In genomic region chr6:22794755-22795154, GRCm38 (mm10) we compare ENCODE assay signal across 14 mouse cellular contexts.
DNase-seq lines count a peak whose midpoint lies in the region; ATAC-seq and TF ChIP-seq lines count a peak whose summit lies in the region.
"Had no signal": no experiment of that assay in that cellular context is flagged by ENCODE, and none has a peak within 500 bp of the region (broad histone marks: within the 10 kb centered on the region; RNA-seq: fewer than 3 reads in every experiment).

No protein-coding gene starts in this region.

- H3K9me3 ChIP-seq in forebrain, embryonic 10.5 days = no peaks in the 10 kb centered on the region
- H3K9me3 ChIP-seq in hindbrain, embryonic 14.5 days (ENCODE audit: control insufficient read depth, low read length) = no peaks in the 10 kb centered on the region
- H3K9me3 ChIP-seq in midbrain, postnatal 0 days (ENCODE audit: low read length) = no peaks in the 10 kb centered on the region
- no peaks in the 10 kb centered on the region for H3K9me3 ChIP-seq in liver, embryonic 12.5 days (replicated peaks)
- H3K9me3 ChIP-seq: G1E; heart, embryonic 13.5 days had no signal

- H3K36me3 ChIP-seq in forebrain, embryonic 10.5 days (replicated peaks) = no peaks in the 10 kb centered on the region
- H3K36me3 ChIP-seq in hindbrain, embryonic 14.5 days (replicated peaks; ENCODE audit: control insufficient read depth, insufficient read depth) = no peaks in the 10 kb centered on the region
- H3K36me3 ChIP-seq in midbrain, postnatal 0 days (ENCODE audit: insufficient read depth, low read length) = no peaks in the 10 kb centered on the region
- H3K36me3 ChIP-seq in liver, embryonic 12.5 days = no peaks in the 10 kb centered on the region
- H3K36me3 ChIP-seq: G1E; heart, embryonic 13.5 days had no signal

- H3K9ac ChIP-seq in hindbrain, embryonic 14.5 days = peak overlapping the region; percentile 37
- H3K9ac ChIP-seq in midbrain, postnatal 0 days (replicated peaks; ENCODE audit: low read length, poor library complexity, severe bottlenecking) = no peak overlapping the region; the same call in 1 of the 2 replicates
- H3K9ac ChIP-seq in liver, embryonic 12.5 days = no peak overlapping the region
- H3K9ac ChIP-seq: heart, embryonic 13.5 days; liver, embryonic 14.5 days had no signal

- peak overlapping the region; percentile 32 for H3K4me2 ChIP-seq in hindbrain, embryonic 14.5 days (replicated peaks)
- H3K4me2 ChIP-seq in midbrain, postnatal 0 days (ENCODE audit: low read depth, low read length, poor library complexity, severe bottlenecking) = peak overlapping the region; percentile 26
- H3K4me2 ChIP-seq in liver, embryonic 12.5 days = no peak overlapping the region
- H3K4me2 ChIP-seq: heart, embryonic 13.5 days had no signal

- WGBS in forebrain, embryonic 10.5 days = 27% methylated on average over 3 of the region's 3 CpGs
- WGBS in hindbrain, embryonic 14.5 days = 28% methylated on average over 3 of the region's 3 CpGs
- WGBS in midbrain, postnatal 0 days = 19% methylated on average over 3 of the region's 3 CpGs
- WGBS in liver, embryonic 12.5 days (ENCODE audit: insufficient replicate concordance) = 73% methylated on average over 3 of the region's 3 CpGs

- intact Hi-C loops in gastrocnemius, adult 2 months (cut with DNase I) = no loop called here
- intact Hi-C loops in gastrocnemius, postnatal 14 days (cut with DNase I; ENCODE audit: low total_unique reads) = no loop called here
- intact Hi-C loops in left cerebral cortex, postnatal 36 days (cut with DNase I) = no loop called here

- DNase-seq in gastrocnemius, adult 2 months = no peak
- DNase-seq in gastrocnemius, postnatal 14 days = no peak
- no peak for DNase-seq in forebrain, embryonic 10.5 days (ENCODE audit: extremely low spot score, low spot score)
- DNase-seq in hindbrain, embryonic 14.5 days (ENCODE audit: low spot score) = no peak
- DNase-seq in midbrain, postnatal 0 days (ENCODE audit: low spot score) = peak; percentile 39
- no peak for DNase-seq in cerebellum, adult 11 months
- no peak for DNase-seq in left cerebral cortex, postnatal 36 days (ENCODE audit: low spot score in 2 of 2)
- DNase-seq: kidney, postnatal 10 days; thymus, postnatal 36 days had no signal

- no peak for TF ChIP-seq CTCF in gastrocnemius, adult 2 months (IDR thresholded peaks at IDR 0.05)
- no peak for TF ChIP-seq CTCF in midbrain, postnatal 0 days (IDR thresholded peaks at IDR 0.05)

- H3K4me3 ChIP-seq in gastrocnemius, adult 2 months = peak overlapping the region; percentile 49
- peak overlapping the region; percentile 30 for H3K4me3 ChIP-seq in forebrain, embryonic 10.5 days
- H3K4me3 ChIP-seq in hindbrain, embryonic 14.5 days (replicated peaks; ENCODE audit: low read length) = no peak overlapping the region
- no peak overlapping the region for H3K4me3 ChIP-seq in midbrain, postnatal 0 days (ENCODE audit: low read depth, low read length)
- no peak overlapping the region for H3K4me3 ChIP-seq in liver, embryonic 12.5 days
- H3K4me3 ChIP-seq: heart, embryonic 13.5 days had no signal

- ATAC-seq in hindbrain, embryonic 14.5 days (ENCODE audit: low FRiP score) = peak; percentile 54; the same call in 1 of the 2 replicates
- ATAC-seq in midbrain, postnatal 0 days (ENCODE audit: low FRiP score) = peak; percentile 47; the same call in 1 of the 2 replicates
- no peak for ATAC-seq in liver, embryonic 12.5 days

- no peaks in the 10 kb centered on the region for H3K27me3 ChIP-seq in forebrain, embryonic 10.5 days (ENCODE audit: poor library complexity, severe bottlenecking)
- no peaks in the 10 kb centered on the region for H3K27me3 ChIP-seq in hindbrain, embryonic 14.5 days (ENCODE audit: control insufficient read depth, insufficient read depth, low read length)
- H3K27me3 ChIP-seq in midbrain, postnatal 0 days (ENCODE audit: insufficient read depth, low read length) = no peaks in the 10 kb centered on the region
- H3K27me3 ChIP-seq in liver, embryonic 12.5 days (replicated peaks) = no peaks in the 10 kb centered on the region
- H3K27me3 ChIP-seq: heart, embryonic 13.5 days had no signal

- peaks cover 48% of the 10 kb centered on the region for H3K4me1 ChIP-seq in forebrain, embryonic 10.5 days
- H3K4me1 ChIP-seq in hindbrain, embryonic 14.5 days (replicated peaks; ENCODE audit: control insufficient read depth, insufficient read depth, low read length) = peaks cover 22% of the 10 kb centered on the region; the same call in 1 of the 2 replicates
- peaks cover 3% of the 10 kb centered on the region; the same call in 1 of the 2 replicates for H3K4me1 ChIP-seq in midbrain, postnatal 0 days (ENCODE audit: insufficient read depth, low read length)
- no peaks in the 10 kb centered on the region for H3K4me1 ChIP-seq in liver, embryonic 12.5 days
- H3K4me1 ChIP-seq: heart, embryonic 13.5 days had no signal

- H3K27ac ChIP-seq in gastrocnemius, adult 2 months = 0 out of 2 replicates have a peak overlapping the region, but pooled peaks have one; percentile 12
- H3K27ac ChIP-seq in forebrain, embryonic 10.5 days = peak overlapping the region; percentile 90
- H3K27ac ChIP-seq in hindbrain, embryonic 14.5 days = peak overlapping the region; percentile 76
- H3K27ac ChIP-seq in midbrain, postnatal 0 days (ENCODE audit: low read depth, low read length) = peak overlapping the region; percentile 62
- no peak overlapping the region for H3K27ac ChIP-seq in liver, embryonic 12.5 days
- H3K27ac ChIP-seq: heart, embryonic 13.5 days; liver, embryonic 14.5 days; macrophage had no signal

Comparison
In these comparisons a context has a peak if more than half of its experiments do, and no peak if none do; other contexts are left out.
1. H3K4me3 ChIP-seq: peak in gastrocnemius, adult 2 months (single experiment) and forebrain, embryonic 10.5 days (single experiment); none in hindbrain, embryonic 14.5 days (single experiment), midbrain, postnatal 0 days (single experiment) and liver, embryonic 12.5 days (single experiment).